Mouse (Mus musculus) macrophage (primary cell): ENCODE results near the gene Igdcc3. TPM values are rescaled to one million over a fixed set of nuclear protein-coding genes. Genes with fewer than 3 reads are reported as not detected.
A peak's percentile ranks its signal among the peaks of the same experiment; 100 is the strongest.

Source experiments
- H3K27ac ChIP-seq: fragments of 350-480 bp; formaldehyde crosslinking; 2 replicates; pipeline ENCODE4 v1.9.0; 2021
- H3K36me3 ChIP-seq: fragments of 350-480 bp; formaldehyde crosslinking; 2 replicates; pipeline ENCODE4 v1.9.0; 2021; ENCODE audit errors: inconsistent target
- H3K4me3 ChIP-seq: fragments of 350-480 bp; formaldehyde crosslinking; 2 replicates; pipeline ENCODE4 v1.9.0; 2021; ENCODE audit errors: inconsistent target
- H3K79me2 ChIP-seq: fragments of 350-480 bp; formaldehyde crosslinking; 2 replicates; pipeline ENCODE4 v1.9.0; 2021; ENCODE audit errors: inconsistent target
- WGBS: methylation state at CpG from one replicate; pipeline ENCODE4 v1.1.7; 2026; ENCODE audit warnings: inconsistent platforms; ENCODE audit not compliant: missing documents; 5-methylcytosine and 5-hydroxymethylcytosine counted together
- polyA plus RNA-seq: library from polyadenylated mRNA; stranded (reverse); fragments of 250-400 nt; gene quantifications from 3 replicates; pipeline ENCODE4 v1.2.4, GENCODE M21; 2018; ENCODE audit warnings: inconsistent platforms

Gene Igdcc3
- polyA plus RNA-seq, 1 experiment from 2014 or later: not detected

DNA sequence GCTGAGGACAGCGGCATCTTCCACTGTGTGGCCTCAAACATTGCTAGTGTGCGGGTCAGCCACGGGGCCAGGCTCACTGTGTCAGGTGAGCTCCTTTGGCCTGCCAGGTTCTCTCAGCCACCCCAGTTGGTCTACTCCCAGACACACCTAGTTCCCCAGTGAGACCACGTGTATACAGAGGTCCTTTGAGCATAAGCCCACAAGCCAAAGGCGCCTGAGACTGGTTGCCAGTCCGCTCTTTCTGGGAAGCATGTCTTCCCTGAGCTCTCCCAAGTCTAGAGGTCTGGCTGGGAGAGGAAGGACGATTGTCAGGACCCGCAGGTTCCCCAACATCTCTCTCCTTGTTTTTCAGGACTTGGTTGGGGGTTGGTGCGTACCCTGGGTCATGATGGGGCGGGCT is 36.9 kb downstream of the Igdcc3 start:
- WGBS: 89% methylated on average over 10 of the region's 10 CpGs
- Histone ChIP-seq H3K79me2 (no peaks in the 10 kb centered on the region), H3K4me3 (no peak overlapping the region), H3K27ac (no peak overlapping the region), H3K36me3 (no peaks in the 10 kb centered on the region)

GRCm38 (mm10) chr9:65178336-65179213 is 37.6 kb downstream of the Igdcc3 start:
- Histone ChIP-seq H3K79me2 (no peaks in the 10 kb centered on the region), H3K4me3 (no peak overlapping the region), H3K36me3 (no peaks in the 10 kb centered on the region), H3K27ac (no peak overlapping the region)
- 75% methylated on average over 19 of the region's 22 CpGs for WGBS

GRCm38 (mm10) chr9:65179817-65180624 is 39.0 kb downstream of the Igdcc3 start:
- no peak overlapping the region for H3K4me3 ChIP-seq
- H3K79me2 ChIP-seq: no peaks in the 10 kb centered on the region
- no peaks in the 10 kb centered on the region for H3K36me3 ChIP-seq
- H3K27ac ChIP-seq: no peak overlapping the region
- WGBS: 31% methylated on average over 17 of the region's 17 CpGs

DNA sequence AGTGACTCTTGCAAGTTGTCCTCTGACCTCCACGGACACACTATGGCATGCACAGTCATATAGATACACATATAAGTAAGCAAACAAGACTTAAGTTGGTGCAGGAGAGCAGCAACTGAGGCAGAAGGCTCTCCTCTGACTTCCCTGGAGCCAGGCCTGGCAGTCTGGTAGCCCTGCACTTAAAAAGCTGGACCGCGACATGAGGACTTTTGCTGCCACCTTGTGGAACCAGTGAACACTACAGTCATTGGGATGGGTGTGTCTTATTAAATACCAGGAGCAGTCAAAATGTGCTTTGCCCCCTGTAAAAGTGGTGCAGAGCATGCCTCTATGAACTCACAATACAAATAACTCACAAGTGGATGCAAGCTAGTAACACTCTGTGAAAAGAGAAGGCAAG is 47.6 kb downstream of the Igdcc3 start:
- no peaks in the 10 kb centered on the region for H3K36me3 ChIP-seq
- no peak overlapping the region for H3K4me3 ChIP-seq
- WGBS: 0% methylated on average over 2 of the region's 3 CpGs
- no peak overlapping the region for H3K27ac ChIP-seq
- H3K79me2 ChIP-seq: no peaks in the 10 kb centered on the region

GRCm38 (mm10) chr9:65190306-65190705 is 49.3 kb downstream of the Igdcc3 start:
- Histone ChIP-seq H3K27ac (no peak overlapping the region), H3K79me2 (no peaks in the 10 kb centered on the region), H3K4me3 (no peak overlapping the region), H3K36me3 (no peaks in the 10 kb centered on the region)
- 98% methylated on average over 7 of the region's 7 CpGs for WGBS

GRCm38 (mm10) chr9:65191389-65191754 is 50.4 kb downstream of the Igdcc3 start:
- H3K4me3 ChIP-seq: no peak overlapping the region
- H3K79me2 ChIP-seq: no peaks in the 10 kb centered on the region
- no peak overlapping the region for H3K27ac ChIP-seq
- no peaks in the 10 kb centered on the region for H3K36me3 ChIP-seq
- 85% methylated on average over 2 of the region's 2 CpGs for WGBS

GRCm38 (mm10) chr9:65191755-65192469 is 50.9 kb downstream of the Igdcc3 start:
- WGBS: 85% methylated on average over 8 of the region's 8 CpGs
- H3K79me2 ChIP-seq: no peaks in the 10 kb centered on the region
- no peaks in the 10 kb centered on the region for H3K36me3 ChIP-seq
- H3K27ac ChIP-seq: no peak overlapping the region
- H3K4me3 ChIP-seq: no peak overlapping the region

GRCm38 (mm10) chr9:65193214-65193613 is 52.2 kb downstream of the Igdcc3 start:
- no peak overlapping the region for H3K27ac ChIP-seq
- H3K36me3 ChIP-seq: no peaks in the 10 kb centered on the region
- H3K4me3 ChIP-seq: no peak overlapping the region
- 64% methylated on average over 12 of the region's 12 CpGs for WGBS
- H3K79me2 ChIP-seq: no peaks in the 10 kb centered on the region

GRCm38 (mm10) chr9:65195053-65195452 is 54.1 kb downstream of the Igdcc3 start, which contains the start of gene Parp16:
Gene Parp16 (plus strand): TSS chr9:65195353.
- no peaks in the 10 kb centered on the region for H3K79me2 ChIP-seq
- peak within 1 kb of the TSS; percentile 62 for H3K27ac ChIP-seq
- no peak within 1 kb of the TSS for H3K4me3 ChIP-seq
- H3K36me3 ChIP-seq: no peaks in the 10 kb centered on the region
- 75% methylated on average over 4 of the region's 4 CpGs for WGBS

DNA sequence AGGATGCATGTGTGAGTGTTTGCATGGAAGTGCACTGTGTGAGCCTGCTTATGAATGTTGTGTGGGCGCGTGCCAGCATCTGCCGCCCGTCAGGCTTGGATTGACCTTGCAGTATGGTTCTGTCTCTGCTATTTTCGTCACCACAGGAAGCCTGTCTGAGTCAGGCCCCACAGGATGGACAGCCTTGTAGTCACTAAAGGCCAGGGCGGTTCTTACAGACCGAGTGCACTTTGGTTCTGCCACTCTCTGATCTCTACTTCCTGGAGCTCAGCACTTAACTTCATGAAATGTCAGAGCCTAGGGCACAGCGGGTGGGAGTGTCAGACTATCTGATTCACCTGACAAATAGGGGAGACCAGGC is 54.6 kb downstream of the Igdcc3 start:
- peak overlapping the region; percentile 62 for H3K27ac ChIP-seq
- H3K4me3 ChIP-seq: no peak overlapping the region
- no peaks in the 10 kb centered on the region for H3K36me3 ChIP-seq
- no peaks in the 10 kb centered on the region for H3K79me2 ChIP-seq
- WGBS: 4% methylated on average over 8 of the region's 8 CpGs

- no peak overlapping the region for H3K4me3 ChIP-seq
- peak overlapping the region; percentile 62 for H3K27ac ChIP-seq
- no peaks in the 10 kb centered on the region for H3K79me2 ChIP-seq
- H3K36me3 ChIP-seq: no peaks in the 10 kb centered on the region
- 12% methylated on average over 9 of the region's 9 CpGs for WGBS
Measured at GRCm38 (mm10) chr9:65195982-65196737, 55.2 kb downstream of the Igdcc3 start.

- H3K36me3 ChIP-seq: no peaks in the 10 kb centered on the region
- no peaks in the 10 kb centered on the region for H3K79me2 ChIP-seq
- 19% methylated on average over 26 of the region's 26 CpGs for whole genome bisulfite sequencing
- H3K4me3 ChIP-seq: no peak overlapping the region
- peak overlapping the region; percentile 62 for H3K27ac ChIP-seq
Measured at GRCm38 (mm10) chr9:65196738-65197569, 56.0 kb downstream of the Igdcc3 start.

DNA sequence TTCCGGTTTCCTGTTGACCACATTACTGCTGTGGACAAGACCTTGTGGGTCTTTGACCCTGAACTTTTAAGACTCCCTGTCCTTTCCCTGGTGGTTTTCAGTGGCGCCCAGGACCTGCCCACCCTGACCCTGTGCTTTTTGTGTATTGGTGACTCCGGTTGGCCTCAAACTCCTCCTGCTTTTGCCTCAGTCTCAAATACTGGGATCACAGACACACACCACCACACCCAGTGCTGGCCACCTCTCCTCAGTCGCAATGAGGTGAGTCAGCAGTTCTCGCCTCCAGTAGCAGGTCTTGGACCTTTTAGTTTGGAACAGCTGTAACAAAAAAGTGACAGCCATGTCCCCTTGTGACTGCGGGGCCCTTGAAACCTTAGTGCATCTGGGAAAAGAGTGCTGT is 56.8 kb downstream of the Igdcc3 start:
- Histone ChIP-seq H3K27ac (no peak overlapping the region), H3K4me3 (no peak overlapping the region), H3K79me2 (no peaks in the 10 kb centered on the region), H3K36me3 (no peaks in the 10 kb centered on the region)
- 73% methylated on average over 6 of the region's 6 CpGs for WGBS
